Mouse (Mus musculus): ENCODE measurements around the gene Rsad1. TPM values are rescaled to one million over a fixed set of nuclear protein-coding genes. Genes with fewer than 3 reads are reported as not detected.

Rsad1 gene
- total and polyA plus RNA-seq, 3 experiments: 4.2 to 5.6 (median 4.8) TPM

GRCm38 (mm10) chr11:94580111-94580740 lies 31.2 kb upstream of the Rsad1 start:
- H3K4me3 ChIP-seq (ENCODE audit: low read depth, low read length): no peak overlapping the region
- H3K36me3 ChIP-seq (replicated peaks): no peaks in the 10 kb centered on the region
- H3K9me3 ChIP-seq (replicated peaks): no peaks in the 10 kb centered on the region
- TF ChIP-seq POLR2AphosphoS5 (IDR thresholded peaks at IDR 0.05; ENCODE audit: insufficient replicate concordance, low read depth, low read length) (no peak), TAL1 (conservative IDR thresholded peaks at IDR 0.05; ENCODE audit: low read depth, low read length) (no peak), GATA1 (IDR thresholded peaks at IDR 0.05; ENCODE audit: borderline replicate concordance, low read length) (no peak), CTCF (IDR thresholded peaks at IDR 0.05; ENCODE audit: low read depth, low read length) (no peak)
- DNase-seq (ENCODE audit: low spot score) (no peak), ATAC-seq (ENCODE audit: extremely low read depth, insufficient number of reproducible peaks, low FRiP score, poor library complexity, severe bottlenecking) (no peak)
- no peaks in the 10 kb centered on the region for H3K4me1 ChIP-seq (ENCODE audit: insufficient read depth, low read depth, low read length)
- H3K27me3 ChIP-seq (ENCODE audit: insufficient read depth, low read length): peaks cover 5% of the 10 kb centered on the region; the same call in 1 of the 2 replicates

DNA sequence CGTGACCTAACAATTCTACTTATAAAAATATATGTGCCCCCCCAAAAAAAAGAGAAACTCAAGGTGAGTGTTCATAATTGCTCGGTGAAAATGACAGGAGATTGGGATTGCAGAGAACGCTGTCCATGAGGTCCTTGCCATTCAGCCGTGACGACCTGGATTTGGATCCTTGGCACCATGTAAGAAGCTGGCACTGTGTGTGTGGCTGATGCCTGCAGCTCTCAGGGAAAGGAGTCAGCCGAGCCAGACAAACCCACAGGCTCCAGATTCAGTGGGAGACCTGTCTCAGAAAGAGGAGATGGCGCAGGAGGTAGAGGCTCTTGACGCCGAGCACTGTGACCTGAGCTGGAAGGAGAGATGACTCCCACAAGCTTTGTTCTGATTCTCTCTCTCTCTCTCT lies 27.3 kb upstream of the Rsad1 start:
- Histone ChIP-seq H3K36me3 (replicated peaks) (no peaks in the 10 kb centered on the region), H3K9me3 (replicated peaks) (no peaks in the 10 kb centered on the region), H3K4me3 (ENCODE audit: low read depth, low read length) (no peak overlapping the region), H3K27me3 (ENCODE audit: insufficient read depth, low read length) (peaks cover 4% of the 10 kb centered on the region; the same call in 1 of the 2 replicates), H3K4me1 (ENCODE audit: insufficient read depth, low read depth, low read length) (no peaks in the 10 kb centered on the region)
- TF ChIP-seq GATA1 (IDR thresholded peaks at IDR 0.05; ENCODE audit: borderline replicate concordance, low read length) (no peak), CTCF (IDR thresholded peaks at IDR 0.05; ENCODE audit: low read depth, low read length) (no peak), POLR2AphosphoS5 (IDR thresholded peaks at IDR 0.05; ENCODE audit: insufficient replicate concordance, low read depth, low read length) (no peak), TAL1 (conservative IDR thresholded peaks at IDR 0.05; ENCODE audit: low read depth, low read length) (no peak), GATA2 (IDR thresholded peaks at IDR 0.05; ENCODE audit: borderline replicate concordance, low read depth, low read length) (no peak)
- ATAC-seq (ENCODE audit: extremely low read depth, insufficient number of reproducible peaks, low FRiP score, poor library complexity, severe bottlenecking): no peak
- no peak for DNase-seq (ENCODE audit: low spot score)

DNA sequence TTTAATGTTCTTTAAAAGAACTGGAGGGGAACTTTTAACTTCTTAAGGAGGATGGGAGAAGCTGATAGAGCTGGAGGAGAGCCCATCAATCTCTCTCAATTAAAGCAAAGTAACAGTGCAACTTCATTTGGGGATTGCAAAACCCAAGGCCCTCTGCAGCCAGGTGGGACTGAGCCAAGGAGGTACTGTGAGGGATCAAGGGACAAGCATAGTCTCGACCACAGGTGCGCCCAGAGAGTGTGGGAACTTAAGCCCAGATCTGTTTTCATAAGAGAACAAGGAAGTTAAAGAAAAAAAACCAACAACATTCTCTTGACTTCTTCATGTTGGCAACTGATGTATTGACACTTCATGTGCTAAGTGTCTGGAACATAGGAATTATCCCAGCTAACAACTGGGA lies 26.0 kb upstream of the Rsad1 start:
- DNase-seq (ENCODE audit: low spot score) (no peak), ATAC-seq (ENCODE audit: extremely low read depth, insufficient number of reproducible peaks, low FRiP score, poor library complexity, severe bottlenecking) (no peak)
- no peaks in the 10 kb centered on the region for H3K36me3 ChIP-seq (replicated peaks)
- no peaks in the 10 kb centered on the region for H3K4me1 ChIP-seq (ENCODE audit: insufficient read depth, low read depth, low read length)
- H3K27me3 ChIP-seq (ENCODE audit: insufficient read depth, low read length): peaks cover 7% of the 10 kb centered on the region
- TF ChIP-seq GATA1 (IDR thresholded peaks at IDR 0.05; ENCODE audit: borderline replicate concordance, low read length) (no peak), TAL1 (conservative IDR thresholded peaks at IDR 0.05; ENCODE audit: low read depth, low read length) (no peak), CTCF (IDR thresholded peaks at IDR 0.05; ENCODE audit: low read depth, low read length) (no peak), POLR2AphosphoS5 (IDR thresholded peaks at IDR 0.05; ENCODE audit: insufficient replicate concordance, low read depth, low read length) (no peak), GATA2 (IDR thresholded peaks at IDR 0.05; ENCODE audit: borderline replicate concordance, low read depth, low read length) (no peak)
- no peak overlapping the region for H3K4me3 ChIP-seq (ENCODE audit: low read depth, low read length)
- no peaks in the 10 kb centered on the region for H3K9me3 ChIP-seq (replicated peaks)

DNA sequence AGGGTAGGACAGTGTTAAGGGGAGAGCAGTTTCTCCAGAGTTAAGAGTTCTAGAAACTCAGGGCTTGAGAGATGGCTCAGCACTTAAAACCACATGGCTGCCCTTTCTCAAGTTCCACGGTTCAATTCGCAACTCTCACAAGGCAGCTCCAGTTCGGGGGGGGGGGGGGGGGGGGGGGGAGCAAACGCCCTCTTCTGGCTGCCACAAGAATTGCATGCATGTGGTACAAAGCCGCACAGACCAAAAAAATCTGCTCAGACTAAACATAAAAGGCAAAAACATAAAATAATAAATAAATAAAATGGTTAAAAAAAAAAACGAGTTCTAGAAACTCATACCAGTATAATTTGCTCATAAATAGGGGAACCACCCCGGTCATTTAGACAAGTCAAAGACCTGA lies 25.5 kb upstream of the Rsad1 start:
- TF ChIP-seq GATA2 (IDR thresholded peaks at IDR 0.05; ENCODE audit: borderline replicate concordance, low read depth, low read length) (no peak), TAL1 (conservative IDR thresholded peaks at IDR 0.05; ENCODE audit: low read depth, low read length) (no peak), GATA1 (IDR thresholded peaks at IDR 0.05; ENCODE audit: borderline replicate concordance, low read length) (no peak), POLR2AphosphoS5 (IDR thresholded peaks at IDR 0.05; ENCODE audit: insufficient replicate concordance, low read depth, low read length) (no peak), CTCF (IDR thresholded peaks at IDR 0.05; ENCODE audit: low read depth, low read length) (no peak)
- DNase-seq (ENCODE audit: low spot score) (no peak), ATAC-seq (ENCODE audit: extremely low read depth, insufficient number of reproducible peaks, low FRiP score, poor library complexity, severe bottlenecking) (no peak)
- Histone ChIP-seq H3K9me3 (replicated peaks) (no peaks in the 10 kb centered on the region), H3K4me3 (ENCODE audit: low read depth, low read length) (no peak overlapping the region), H3K36me3 (replicated peaks) (no peaks in the 10 kb centered on the region), H3K4me1 (ENCODE audit: insufficient read depth, low read depth, low read length) (no peaks in the 10 kb centered on the region), H3K27me3 (ENCODE audit: insufficient read depth, low read length) (peaks cover 7% of the 10 kb centered on the region)

DNA sequence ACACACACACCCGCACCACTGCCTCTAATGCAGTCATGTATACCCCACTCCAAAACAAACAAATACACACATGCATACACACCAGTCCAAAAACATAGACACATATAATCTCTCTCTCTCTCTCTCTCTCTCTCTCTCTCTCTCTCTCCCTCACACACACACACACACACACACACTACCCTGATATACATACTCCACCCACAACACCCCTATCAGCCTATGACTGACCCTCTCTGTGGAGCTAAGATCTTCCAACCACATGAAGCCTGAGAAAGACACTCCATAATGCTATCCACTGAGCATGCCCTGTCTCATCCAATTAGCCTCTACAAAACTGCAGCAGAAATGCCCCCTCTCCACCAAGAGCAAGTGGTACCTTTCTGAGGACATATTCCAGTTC lies 22.8 kb upstream of the Rsad1 start:
- ATAC-seq (ENCODE audit: extremely low read depth, insufficient number of reproducible peaks, low FRiP score, poor library complexity, severe bottlenecking) (no peak), DNase-seq (ENCODE audit: low spot score) (no peak)
- Histone ChIP-seq H3K4me3 (ENCODE audit: low read depth, low read length) (no peak overlapping the region), H3K9me3 (replicated peaks) (no peaks in the 10 kb centered on the region), H3K4me1 (ENCODE audit: insufficient read depth, low read depth, low read length) (no peaks in the 10 kb centered on the region), H3K36me3 (replicated peaks) (no peaks in the 10 kb centered on the region), H3K27me3 (ENCODE audit: insufficient read depth, low read length) (peaks cover 16% of the 10 kb centered on the region)
- TF ChIP-seq GATA2 (IDR thresholded peaks at IDR 0.05; ENCODE audit: borderline replicate concordance, low read depth, low read length) (no peak), GATA1 (IDR thresholded peaks at IDR 0.05; ENCODE audit: borderline replicate concordance, low read length) (no peak), TAL1 (conservative IDR thresholded peaks at IDR 0.05; ENCODE audit: low read depth, low read length) (no peak), CTCF (IDR thresholded peaks at IDR 0.05; ENCODE audit: low read depth, low read length) (no peak), POLR2AphosphoS5 (IDR thresholded peaks at IDR 0.05; ENCODE audit: insufficient replicate concordance, low read depth, low read length) (no peak)

- no peak for ATAC-seq (ENCODE audit: extremely low read depth, insufficient number of reproducible peaks, low FRiP score, poor library complexity, severe bottlenecking)
- no peaks in the 10 kb centered on the region for H3K9me3 ChIP-seq (replicated peaks)
- no peaks in the 10 kb centered on the region for H3K36me3 ChIP-seq (replicated peaks)
- TF ChIP-seq GATA2 (IDR thresholded peaks at IDR 0.05; ENCODE audit: borderline replicate concordance, low read depth, low read length) (no peak), POLR2AphosphoS5 (IDR thresholded peaks at IDR 0.05; ENCODE audit: insufficient replicate concordance, low read depth, low read length) (no peak), GATA1 (IDR thresholded peaks at IDR 0.05; ENCODE audit: borderline replicate concordance, low read length) (no peak), TAL1 (conservative IDR thresholded peaks at IDR 0.05; ENCODE audit: low read depth, low read length) (no peak), CTCF (IDR thresholded peaks at IDR 0.05; ENCODE audit: low read depth, low read length) (no peak)
- no peak for DNase-seq (ENCODE audit: low spot score)
- H3K27me3 ChIP-seq (ENCODE audit: insufficient read depth, low read length): peaks cover 25% of the 10 kb centered on the region
- no peaks in the 10 kb centered on the region for H3K4me1 ChIP-seq (ENCODE audit: insufficient read depth, low read depth, low read length)
- H3K4me3 ChIP-seq (ENCODE audit: low read depth, low read length): no peak overlapping the region
Measured at GRCm38 (mm10) chr11:94570612-94571011, 21.6 kb upstream of the Rsad1 start.

Measured in G1E (cell line).